Mouse (Mus musculus) bone marrow, adult 2 months (tissue): ENCODE measurements around the gene Cd247.

Experiments used
- CTCF ChIP-seq: fragments of 200-500 bp; IDR thresholded peaks from 2 replicates; pipeline ENCODE4 v1.5.1; 2011; ENCODE audit warnings: low read length, control low read depth; ENCODE audit not compliant: control insufficient read depth, insufficient read depth
- POLR2A ChIP-seq: fragments of 200-500 bp; IDR thresholded peaks from 2 replicates; pipeline ENCODE4 v1.6.1; 2011; ENCODE audit warnings: low read depth, mild to moderate bottlenecking, control low read depth, low read length, borderline replicate concordance; ENCODE audit not compliant: control insufficient read depth

- no peak for TF ChIP-seq POLR2A
- TF ChIP-seq CTCF: no peak
Observed at GRCm38 (mm10) chr1:165765651-165766294, 22.7 kb upstream of the Cd247 start.
